Mouse (Mus musculus) kidney, postnatal 0 days (tissue): ENCODE data around the gene Gm28510. TPM values are rescaled to one million over a fixed set of nuclear protein-coding genes. Genes with fewer than 3 reads are reported as not detected.
"Not testable (repeated sequence)": the region's sequence is repeated elsewhere in the genome, so short reads cannot be mapped to it uniquely, and the experiment has no call there.

Experiments
- ATAC-seq: fragments of 200-750 bp; cut with Nextera tagmentation; replicated peaks from 2 replicates; pipeline ENCODE4 v1.8.0; 2017; ENCODE audit warnings: low read depth, moderate number of reproducible peaks, moderate TSS enrichment, moderate library complexity; ENCODE audit not compliant: low FRiP score
- DNase-seq: peaks from one replicate; pipeline ENCODE4 v3.0.0-alpha.2; 2016; ENCODE audit warnings: low spot score
- H3K27ac ChIP-seq: fragments of 300-500 bp; sonication (generic); 2 replicates; pipeline ENCODE4 v1.5.1; 2014; ENCODE audit warnings: mild to moderate bottlenecking
- H3K27me3 ChIP-seq: fragments of 300-500 bp; sonication (generic); 2 replicates; pipeline ENCODE4 v1.6.1; 2014; ENCODE audit warnings: low read length, mixed read lengths; ENCODE audit not compliant: insufficient read depth
- H3K36me3 ChIP-seq: fragments of 300-500 bp; sonication (generic); 2 replicates; pipeline ENCODE4 v1.6.1; 2014; ENCODE audit warnings: low read length, mixed read lengths; ENCODE audit not compliant: insufficient read depth
- H3K4me1 ChIP-seq: fragments of 300-500 bp; sonication (generic); replicated peaks from 2 replicates; pipeline ENCODE4 v1.6.1; 2014; ENCODE audit warnings: antibody characterized with exemption, low read length, mixed read lengths; ENCODE audit not compliant: insufficient read depth
- H3K4me2 ChIP-seq: fragments of 300-500 bp; sonication (generic); 2 replicates; pipeline ENCODE4 v1.6.1; 2014; ENCODE audit warnings: mild to moderate bottlenecking, low read length, moderate library complexity, mixed read lengths
- H3K4me3 ChIP-seq: fragments of 300-500 bp; sonication (generic); replicated peaks from 2 replicates; pipeline ENCODE4 v1.5.1; 2014; ENCODE audit warnings: low read depth, low read length
- H3K9ac ChIP-seq: fragments of 300-500 bp; sonication (generic); 2 replicates; pipeline ENCODE4 v1.6.1; 2014; ENCODE audit warnings: low read depth, low read length
- H3K9me3 ChIP-seq: fragments of 300-500 bp; sonication (generic); replicated peaks from 2 replicates; pipeline ENCODE4 v1.6.1; 2016; ENCODE audit warnings: low read length, inconsistent platforms, mixed read lengths
- WGBS: fragments of 180-500 bp; shearing (Covaris S2); extraction: QIAGEN DNeasy Blood & Tissue Kit; methylation state at CpG from one replicate; pipeline ENCODE4 v1.1.7; 2014; 5-methylcytosine and 5-hydroxymethylcytosine counted together
- polyA plus RNA-seq: library from polyadenylated mRNA; unstranded; fragments of >200 nt; fragmentation: Nextera tagmentation; extraction: Ambion mirVana; gene quantifications from 2 replicates; pipeline ENCODE4 v1.2.1, GENCODE M21; 2015

Gm28510 gene
- polyA plus RNA-seq = not detected in 2 replicates

DNA sequence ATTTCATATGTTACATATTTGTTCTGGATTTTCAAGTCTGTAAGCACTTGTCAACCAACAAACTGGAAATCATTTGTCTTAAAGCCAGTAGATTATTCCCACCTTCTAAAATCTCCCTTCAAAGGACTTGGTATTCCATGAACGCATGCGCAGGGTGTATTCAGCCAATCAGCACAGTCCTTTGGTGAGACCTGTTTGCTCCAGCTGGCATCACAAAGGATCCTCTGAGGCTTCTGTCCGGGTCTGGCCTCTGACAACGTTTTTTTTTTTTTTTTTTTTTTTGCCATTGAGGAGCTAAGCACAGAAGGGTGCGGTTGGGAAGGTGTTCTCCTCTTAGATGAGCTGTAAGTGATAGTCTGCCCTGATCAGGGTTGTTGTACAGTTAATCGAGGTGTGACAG, at the start of gene Gm28510:
Gene Gm28510 (plus strand): TSS at position 301 of the 400 bp plus-strand sequence.
- H3K4me2 ChIP-seq = not testable (repeated sequence)
- WGBS = no CpG with 5 or more reads among the region's 6 CpGs

More for the DNA sequence above, at the start of gene Gm28510:
- H3K4me1 ChIP-seq, H3K27me3 ChIP-seq, H3K4me3 ChIP-seq, DNase-seq, ATAC-seq, H3K9ac ChIP-seq, H3K36me3 ChIP-seq, H3K9me3 ChIP-seq, H3K27ac ChIP-seq: not testable (repeated sequence)

Other genes with a start within 250 kb of the Gm28510 start
- not detected in 2 replicates for gene Gm20834, start 88.1 kb upstream of the Gm28510 start, polyA plus RNA-seq
- gene Gm20737, start 123.3 kb downstream of the Gm28510 start, polyA plus RNA-seq = not detected in 2 replicates
- not detected in 2 replicates for gene Gm21775, start 140.7 kb downstream of the Gm28510 start, polyA plus RNA-seq
- gene Gm21900, start 203.6 kb downstream of the Gm28510 start, polyA plus RNA-seq = not detected in 2 replicates